Mouse (Mus musculus) stomach, embryonic 14.5 days (tissue): ENCODE data around the gene Mgarp. TPM values are rescaled to one million over a fixed set of nuclear protein-coding genes. Genes with fewer than 3 reads are reported as not detected.

ENCODE experiments used
- ATAC-seq: fragments of 200-750 bp; cut with Nextera tagmentation; 2 replicates; pipeline ENCODE4 v1.8.0; 2017; ENCODE audit warnings: low read depth, moderate TSS enrichment; ENCODE audit not compliant: insufficient number of reproducible peaks, insufficient read depth, low FRiP score
- H3K27ac ChIP-seq: fragments of 300-500 bp; sonication (generic); 2 replicates; pipeline ENCODE4 v1.5.1; 2014; ENCODE audit warnings: mild to moderate bottlenecking, low read length, moderate library complexity, mixed read lengths
- H3K27me3 ChIP-seq: fragments of 300-500 bp; sonication (generic); 2 replicates; pipeline ENCODE4 v1.6.1; 2014; ENCODE audit warnings: low read length, control low read depth, mixed read lengths; ENCODE audit not compliant: control insufficient read depth, insufficient read depth
- H3K36me3 ChIP-seq: fragments of 300-500 bp; sonication (generic); 2 replicates; pipeline ENCODE4 v1.6.1; 2014; ENCODE audit warnings: mild to moderate bottlenecking, control low read depth, low read length, moderate library complexity, mixed read lengths; ENCODE audit not compliant: control insufficient read depth, insufficient read depth
- H3K4me1 ChIP-seq: fragments of 300-500 bp; sonication (generic); 2 replicates; pipeline ENCODE4 v1.6.1; 2014; ENCODE audit warnings: low read length, control low read depth, mixed read lengths; ENCODE audit not compliant: control insufficient read depth, insufficient read depth
- H3K4me2 ChIP-seq: fragments of 300-500 bp; sonication (generic); replicated peaks from 2 replicates; pipeline ENCODE4 v1.6.1; 2014; ENCODE audit warnings: low read depth, low read length, control low read depth
- H3K4me3 ChIP-seq: fragments of 300-500 bp; sonication (generic); 2 replicates; pipeline ENCODE4 v1.5.1; 2014; ENCODE audit warnings: low read depth, low read length, control low read depth
- H3K9ac ChIP-seq: fragments of 300-500 bp; sonication (generic); replicated peaks from 2 replicates; pipeline ENCODE4 v1.6.1; 2014; ENCODE audit warnings: low read depth, mild to moderate bottlenecking, control low read depth, low read length, moderate library complexity, mixed read lengths
- H3K9me3 ChIP-seq: fragments of 300-500 bp; sonication (generic); 2 replicates; pipeline ENCODE4 v1.6.1; 2016; ENCODE audit warnings: low read depth, low read length, control low read depth; ENCODE audit not compliant: control insufficient read depth
- WGBS: fragments of 180-500 bp; shearing (Covaris S2); extraction: QIAGEN DNeasy Blood & Tissue Kit; methylation state at CpG from one replicate; pipeline ENCODE4 v1.1.7; 2014; 5-methylcytosine and 5-hydroxymethylcytosine counted together
- polyA plus RNA-seq: library from polyadenylated mRNA; unstranded; fragments of >200 nt; fragmentation: Nextera tagmentation; extraction: Ambion mirVana; gene quantifications from 2 replicates; pipeline ENCODE4 v1.2.1, GENCODE M21; 2014

Gene Mgarp
- polyA plus RNA-seq, 1 experiment from 2014 or later = 3.0 TPM

GRCm38 (mm10) chr3:51343260-51343659, 53.3 kb downstream of the Mgarp start:
- Histone ChIP-seq H3K27ac (no peak overlapping the region), H3K36me3 (no peaks in the 10 kb centered on the region), H3K4me2 (no peak overlapping the region), H3K27me3 (no peaks in the 10 kb centered on the region), H3K9me3 (no peaks in the 10 kb centered on the region), H3K4me1 (no peaks in the 10 kb centered on the region), H3K9ac (no peak overlapping the region), H3K4me3 (no peak overlapping the region)
- no peak for ATAC-seq
- WGBS = 89% methylated on average over 4 of the region's 4 CpGs

- Histone ChIP-seq H3K9me3 (no peaks in the 10 kb centered on the region), H3K27ac (peak overlapping the region; percentile 97), H3K4me3 (peak overlapping the region; percentile 95), H3K36me3 (no peaks in the 10 kb centered on the region), H3K9ac (peak overlapping the region; percentile 86), H3K4me1 (no peaks in the 10 kb centered on the region), H3K4me2 (peak overlapping the region; percentile 65), H3K27me3 (no peaks in the 10 kb centered on the region)
- WGBS = 5% methylated on average over 9 of the region's 9 CpGs
- no peak for ATAC-seq
These were observed 54.4 kb downstream of the Mgarp start for GRCm38 (mm10) chr3:51342152-51342551.

GRCm38 (mm10) chr3:51341268-51342081, 55.1 kb downstream of the Mgarp start:
- H3K9me3 ChIP-seq = no peaks in the 10 kb centered on the region
- ATAC-seq = peak; percentile 83
- no peaks in the 10 kb centered on the region for H3K4me1 ChIP-seq
- peak overlapping the region; percentile 65 for H3K4me2 ChIP-seq
- peak overlapping the region; percentile 97 for H3K27ac ChIP-seq
- peak overlapping the region; percentile 86 for H3K9ac ChIP-seq
- no peaks in the 10 kb centered on the region for H3K27me3 ChIP-seq
- 1% methylated on average over 80 of the region's 86 CpGs for WGBS
- no peaks in the 10 kb centered on the region for H3K36me3 ChIP-seq
- peak overlapping the region; percentile 95 for H3K4me3 ChIP-seq

- H3K4me3 ChIP-seq = peak within 1 kb of the TSS; percentile 95
- peak within 1 kb of the TSS; percentile 65 for H3K4me2 ChIP-seq
- under 1% methylated on average over 84 of the region's 87 CpGs for WGBS
- no peaks in the 10 kb centered on the region for H3K4me1 ChIP-seq
- H3K27me3 ChIP-seq = no peaks in the 10 kb centered on the region
- no peaks in the 10 kb centered on the region for H3K9me3 ChIP-seq
- H3K9ac ChIP-seq = peak within 1 kb of the TSS; percentile 86
- ATAC-seq = peak; percentile 88
- peak within 1 kb of the TSS; percentile 97 for H3K27ac ChIP-seq
- no peaks in the 10 kb centered on the region for H3K36me3 ChIP-seq
These were observed 55.8 kb downstream of the Mgarp start, which contains the start of gene Elf2 for GRCm38 (mm10) chr3:51340552-51341267. Gene Elf2 (minus strand): TSS chr3:51340663.

GRCm38 (mm10) chr3:51339734-51340551, 56.6 kb downstream of the Mgarp start:
- no peaks in the 10 kb centered on the region for H3K27me3 ChIP-seq
- under 1% methylated on average over 79 of the region's 113 CpGs for WGBS
- H3K4me2 ChIP-seq = peak overlapping the region; percentile 65
- no peaks in the 10 kb centered on the region for H3K36me3 ChIP-seq
- no peaks in the 10 kb centered on the region for H3K9me3 ChIP-seq
- H3K9ac ChIP-seq = peak overlapping the region; percentile 86
- peak; percentile 56 for ATAC-seq
- H3K4me3 ChIP-seq = peak overlapping the region; percentile 95
- H3K4me1 ChIP-seq = no peaks in the 10 kb centered on the region
- H3K27ac ChIP-seq = peak overlapping the region; percentile 97

DNA sequence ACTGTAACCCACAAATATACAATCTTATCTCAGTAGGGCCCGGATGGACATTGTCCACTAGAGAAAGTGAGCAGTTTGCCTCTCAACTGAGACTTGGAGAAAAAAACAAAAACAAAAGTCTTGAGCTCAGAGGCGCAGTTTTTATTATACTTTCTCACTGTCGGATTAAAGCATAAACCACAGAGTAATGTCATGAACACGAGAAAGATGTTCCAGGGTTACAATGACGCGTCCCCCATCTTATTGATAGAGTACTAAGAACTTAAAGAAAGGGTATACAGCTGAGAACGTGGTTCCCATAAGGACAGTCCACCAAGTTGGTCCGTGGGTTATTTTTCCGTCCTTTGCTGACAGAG, 57.2 kb downstream of the Mgarp start:
- Histone ChIP-seq H3K36me3 (no peaks in the 10 kb centered on the region), H3K4me2 (peak overlapping the region; percentile 65), H3K9me3 (no peaks in the 10 kb centered on the region), H3K4me3 (peak overlapping the region; percentile 95), H3K4me1 (no peaks in the 10 kb centered on the region), H3K9ac (peak overlapping the region; percentile 86), H3K27me3 (no peaks in the 10 kb centered on the region), H3K27ac (peak overlapping the region; percentile 97; the same call in 1 of the 2 replicates)
- WGBS = 3% methylated on average over 9 of the region's 9 CpGs
- ATAC-seq = no peak

Other genes with a start within 250 kb of the Mgarp start
- gene Noct, start 172.3 kb downstream of the Mgarp start, polyA plus RNA-seq = 8.3 and 11.6 TPM in 2 replicates
- 61.1 and 72.6 TPM in 2 replicates for gene Elf2, start 56.1 kb downstream of the Mgarp start, polyA plus RNA-seq
- 674 and 700 TPM in 2 replicates for gene Ndufc1, start 12.2 kb upstream of the Mgarp start, polyA plus RNA-seq
- 41.5 and 45.7 TPM in 2 replicates for gene Naa15, start 18.4 kb upstream of the Mgarp start, polyA plus RNA-seq
- gene Rab33b, start 87.2 kb upstream of the Mgarp start, polyA plus RNA-seq = 21.9 and 26.5 TPM in 2 replicates
- gene Setd7, start 164.1 kb upstream of the Mgarp start, polyA plus RNA-seq = 6.6 and 8.5 TPM in 2 replicates